8 mouse cellular contexts compared by ENCODE assay signal in genomic region chr11:32205058-32205873, GRCm38 (mm10). TPM values are rescaled to one million over a fixed set of nuclear protein-coding genes. Genes with fewer than 3 reads are reported as not detected.
A peak's percentile ranks its signal among the peaks of the same experiment; 100 is the strongest.
DNase-seq lines count a peak whose midpoint lies in the region; ATAC-seq lines count a peak whose summit lies in the region.

Snrnp25 (plus strand) TSS chr11:32205415.

- peak; percentile 100 for DNase-seq in MN1 (ENCODE audit: low spot score)
- DNase-seq in cerebellum, adult 9-10 months: peak; percentile 98
- DNase-seq in frontal cortex, adult 2 months (ENCODE audit: extremely low spot score in 1 of 2, low spot score in 1 of 2): peak; percentile 96 to 98
- peak; percentile 97 for DNase-seq in hindbrain, embryonic 11.5 days (ENCODE audit: low spot score)
- peak; percentile 93 for DNase-seq in layer of hippocampus, postnatal 10 days (ENCODE audit: low spot score in 2 of 2)
- DNase-seq in lung, postnatal 10 days: peak; percentile 98
- DNase-seq in ovary, postnatal 36 days (ENCODE audit: low spot score): peak; percentile 93
- DNase-seq in thymus, postnatal 25 days: peak; percentile 96

- H3K4me2 ChIP-seq in hindbrain, embryonic 11.5 days (replicated peaks; ENCODE audit: low read depth, low read length): peak within 1 kb of the TSS; percentile 62

- peak within 1 kb of the TSS; percentile 66 for H3K4me3 ChIP-seq in hindbrain, embryonic 11.5 days (ENCODE audit: low read depth, low read length)

- H3K9ac ChIP-seq in hindbrain, embryonic 11.5 days (ENCODE audit: low read depth, low read length): peak within 1 kb of the TSS; percentile 52

- H3K27me3 ChIP-seq in hindbrain, embryonic 11.5 days (ENCODE audit: control insufficient read depth, insufficient read depth, low read length): peaks cover 2% of the 10 kb centered on the region; the same call in 1 of the 2 replicates

- H3K27ac ChIP-seq in hindbrain, embryonic 11.5 days (ENCODE audit: low read depth, low read length): no peak within 1 kb of the TSS

- under 1% methylated on average over 52 of the region's 52 CpGs for WGBS in hindbrain, embryonic 11.5 days

- peaks cover 6% of the 10 kb centered on the region; the same call in 1 of the 2 replicates for H3K36me3 ChIP-seq in hindbrain, embryonic 11.5 days (ENCODE audit: control insufficient read depth, insufficient read depth, low read length)

- H3K9me3 ChIP-seq in hindbrain, embryonic 11.5 days (ENCODE audit: control insufficient read depth, low read length): no peaks in the 10 kb centered on the region

- peak; percentile 100 for ATAC-seq in hindbrain, embryonic 11.5 days (ENCODE audit: low FRiP score)

- H3K4me1 ChIP-seq in hindbrain, embryonic 11.5 days (replicated peaks; ENCODE audit: control insufficient read depth, insufficient read depth, low read length): peaks cover 2% of the 10 kb centered on the region

RNA-seq across cellular contexts. Expression of gene Snrnp25, which starts in this region (rescaled TPM):
- 47.4 and 54.0 TPM in 2 replicates for polyA plus RNA-seq in frontal cortex, adult 2 months (2012; rRNA removed)
- polyA plus RNA-seq in hindbrain, embryonic 11.5 days (2014; fragmentation: Nextera tagmentation; extraction: Ambion mirVana): 82.5 and 84.2 TPM in 2 replicates
- 10 to 100 TPM; 28.3 to 29.8 TPM for total RNA-seq in layer of hippocampus, postnatal 10 days (2021)
